Mouse (Mus musculus) yolk sac, embryonic 10.5 days (tissue): ENCODE measurements at regions not wholly inside any gene's neighbourhood (a gene's known extent, or its start where the extent isn't known, plus 50 kb on each side); places are given as distances from the start of the nearest gene placed in this dataset.

Source experiments
- DNase-seq: peaks from one replicate; pipeline ENCODE4 v3.0.0-alpha.2; 2017; ENCODE audit warnings: low spot score

DNA sequence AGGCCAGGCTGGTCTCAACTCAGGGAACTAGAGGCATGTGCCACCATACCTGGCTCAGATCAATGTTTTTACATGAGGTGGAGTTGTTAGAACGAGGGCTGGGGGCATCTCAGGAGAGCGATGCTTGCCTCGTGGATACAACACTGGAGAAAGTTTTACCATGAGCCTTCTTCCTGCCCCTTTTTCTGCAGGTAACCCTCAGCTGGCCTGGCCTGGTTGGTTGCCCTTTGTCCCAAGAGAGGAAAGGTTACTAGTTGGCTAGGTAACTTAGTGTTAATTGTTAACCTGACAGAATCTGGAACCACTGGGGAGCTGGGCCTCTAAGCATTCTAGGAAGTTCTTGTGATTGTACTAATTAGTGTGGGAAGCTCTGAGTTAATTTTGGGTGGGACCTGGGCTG, 81.0 kb upstream of the Sertad2 start:
- DNase-seq = peak; percentile 87

DNA sequence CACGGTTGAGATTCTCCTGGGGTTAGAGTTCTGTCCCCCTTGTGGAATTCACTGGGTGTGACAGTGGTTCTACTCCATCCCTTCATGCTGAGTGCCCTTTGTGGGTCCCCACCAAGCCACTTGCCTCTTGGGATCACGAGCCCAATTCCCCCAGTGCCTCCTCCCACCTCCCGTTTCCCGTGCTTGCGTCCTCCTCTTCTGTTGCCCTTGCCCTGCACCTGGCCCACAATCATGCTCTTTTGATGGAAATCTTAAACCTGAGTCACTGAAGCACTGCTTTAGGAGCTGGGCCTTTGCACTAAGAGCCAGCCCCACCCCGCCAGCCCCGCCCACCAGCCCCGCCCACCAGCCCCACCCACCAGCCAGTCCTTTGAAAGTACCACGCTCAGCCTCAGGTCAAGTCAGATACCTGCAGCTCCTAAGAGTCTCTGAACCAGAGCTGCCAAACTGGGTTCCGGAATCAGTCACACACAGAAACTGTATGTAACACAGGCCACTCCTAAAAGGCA, 79.8 kb upstream of the Sertad2 start:
- peak; percentile 67 for DNase-seq

DNA sequence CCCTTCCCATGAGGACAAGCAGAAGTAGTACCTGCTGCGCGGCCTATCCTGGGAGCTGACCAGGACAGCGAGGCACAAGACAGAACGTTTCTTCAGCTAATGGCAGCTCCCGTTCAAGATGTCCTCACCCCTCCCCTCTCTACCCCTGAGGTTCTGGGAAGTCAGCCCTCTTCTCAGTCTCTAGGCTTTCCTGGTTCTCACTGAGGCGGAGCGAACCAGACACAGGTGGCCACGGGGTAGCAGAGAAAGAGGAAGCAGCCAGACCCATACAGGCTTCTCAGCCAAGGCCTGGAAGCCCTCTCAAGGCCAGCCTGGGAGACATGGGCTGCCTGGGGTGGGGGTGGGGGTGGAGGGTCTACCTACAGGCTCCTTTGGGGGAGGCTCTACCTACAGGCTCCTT, 78.5 kb upstream of the Sertad2 start:
- no peak for DNase-seq

DNA sequence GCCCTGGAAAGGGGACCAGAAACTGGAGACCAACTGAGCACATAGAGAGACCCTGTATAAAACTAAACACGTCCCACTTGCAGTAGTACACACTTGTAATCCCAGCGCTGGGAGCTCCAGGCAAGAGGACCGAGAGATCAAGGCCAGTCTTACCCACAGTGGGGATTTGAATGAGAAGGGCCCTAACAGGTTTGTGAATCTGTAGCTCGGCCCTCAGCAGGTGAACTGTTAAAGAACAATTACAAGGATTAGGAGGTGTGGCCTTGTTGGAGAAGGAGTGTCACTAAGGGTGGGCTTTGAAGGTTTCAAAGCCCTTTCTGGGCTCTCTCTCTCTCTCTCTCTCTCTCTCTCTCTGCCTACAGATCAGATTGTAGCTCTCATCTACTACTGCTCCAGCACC, 76.5 kb upstream of the Sertad2 start:
- DNase-seq = no peak

DNA sequence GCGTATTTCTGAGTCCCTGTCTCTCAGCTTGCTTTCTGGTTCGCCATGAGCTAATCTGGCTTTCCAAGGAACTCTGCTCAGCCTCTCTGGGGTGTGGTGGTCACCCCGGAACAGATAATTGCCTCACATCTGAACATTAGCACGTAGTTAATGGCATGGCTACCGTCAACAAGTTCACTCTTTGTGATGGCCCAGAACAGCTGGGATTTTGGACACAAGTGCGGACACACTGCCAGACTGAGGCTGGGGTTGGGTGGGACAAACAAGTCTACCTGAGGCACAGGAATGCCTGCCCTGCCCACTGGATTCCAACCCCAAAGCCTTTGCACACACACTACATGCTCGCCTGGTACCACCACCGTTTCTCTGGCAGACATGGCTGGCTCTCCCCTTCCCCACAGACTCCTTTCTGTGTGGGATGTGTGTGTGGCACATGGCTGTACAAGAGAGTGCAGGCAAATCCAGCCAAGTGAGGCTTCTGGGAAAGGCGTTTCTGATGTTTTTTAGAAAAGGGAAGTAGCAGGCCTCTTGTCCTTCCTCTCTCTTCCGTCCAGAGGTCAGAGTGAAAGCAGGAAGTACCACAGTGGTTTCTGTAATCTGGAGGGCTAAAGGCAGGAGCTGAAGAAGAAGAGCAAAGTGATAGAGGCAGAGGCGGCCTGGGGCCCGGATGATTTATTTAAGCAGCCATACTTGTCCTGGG, 74.6 kb upstream of the Sertad2 start:
- DNase-seq = no peak

DNA sequence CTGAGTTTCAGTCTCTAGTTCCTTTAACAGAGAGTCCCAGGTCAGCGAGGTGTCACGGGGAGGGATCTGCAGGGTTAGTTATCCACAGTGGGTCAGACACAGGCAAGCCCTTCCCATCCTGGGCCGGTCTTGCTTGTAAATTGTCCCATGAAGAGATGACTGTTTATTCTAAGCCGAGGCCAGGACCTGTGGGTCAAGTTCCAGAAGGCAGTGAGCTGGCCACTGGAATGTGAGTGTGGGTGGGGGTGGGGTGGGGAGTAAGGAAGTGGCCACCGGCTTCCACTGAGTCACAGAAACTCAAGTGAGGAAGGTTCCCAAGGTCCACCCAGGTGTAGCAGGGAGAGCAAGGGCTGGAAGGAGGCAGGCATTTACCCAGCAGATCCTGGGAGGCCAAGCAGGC, 73.7 kb upstream of the Sertad2 start:
- peak; percentile 81 for DNase-seq

DNA sequence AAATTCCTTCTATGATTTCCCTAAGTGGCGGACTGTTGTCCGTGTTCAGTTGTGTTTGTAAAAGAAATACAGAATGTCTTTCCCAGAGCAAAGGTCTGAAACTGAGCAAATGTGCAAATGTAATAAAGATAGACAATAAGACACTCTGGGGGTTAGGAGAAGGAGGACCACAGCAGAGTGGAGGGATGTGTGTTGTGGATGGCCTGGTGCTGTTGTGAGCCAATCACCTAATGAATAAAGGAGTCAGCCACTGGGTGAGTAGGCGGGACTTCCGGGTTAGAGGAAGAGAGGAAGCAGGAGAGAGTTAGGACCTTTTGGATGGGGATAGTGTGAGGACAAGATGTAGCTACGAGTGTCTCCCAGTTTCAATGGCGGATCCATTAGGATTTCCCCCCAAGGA, 72.7 kb upstream of the Sertad2 start:
- DNase-seq = no peak

DNA sequence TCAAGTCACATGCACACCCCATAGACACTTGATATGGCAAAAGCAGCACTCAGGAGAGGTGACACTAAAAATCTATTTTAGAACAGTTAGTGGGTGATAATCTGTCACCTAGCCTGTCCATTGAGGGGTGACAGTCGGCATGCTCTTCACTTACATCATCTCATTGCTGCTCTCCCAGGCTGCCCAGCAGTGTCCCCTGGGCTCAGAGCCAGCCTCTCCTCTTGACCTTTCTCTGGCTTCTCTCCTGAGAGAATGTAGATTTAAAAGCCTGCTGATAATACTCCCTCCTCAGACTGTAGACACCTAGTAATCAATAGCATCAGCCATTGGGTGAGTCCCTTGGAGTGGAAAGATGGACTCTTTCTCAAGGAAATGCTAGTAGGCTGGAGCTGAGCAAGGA, 70.7 kb upstream of the Sertad2 start:
- no peak for DNase-seq

DNA sequence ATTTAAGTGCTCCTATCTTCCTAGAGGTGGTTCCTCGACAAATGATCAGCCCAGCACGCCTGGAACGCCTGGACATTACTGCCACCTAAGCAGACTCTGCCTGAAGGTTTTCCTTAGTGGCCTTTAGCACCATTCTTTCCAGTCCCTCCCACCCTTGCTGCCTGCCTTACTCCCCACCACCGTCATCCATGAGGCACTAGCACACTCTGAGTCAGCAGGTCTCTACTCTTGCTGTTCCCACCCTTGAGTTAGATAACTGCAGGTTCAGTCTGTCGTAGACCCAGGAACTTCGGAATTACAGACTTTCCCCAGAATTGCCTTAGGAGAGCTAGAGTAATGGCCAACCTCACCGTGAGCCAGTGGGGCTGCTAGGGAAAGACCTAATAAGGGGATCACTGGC, 67.4 kb upstream of the Sertad2 start:
- peak; percentile 88 for DNase-seq

DNA sequence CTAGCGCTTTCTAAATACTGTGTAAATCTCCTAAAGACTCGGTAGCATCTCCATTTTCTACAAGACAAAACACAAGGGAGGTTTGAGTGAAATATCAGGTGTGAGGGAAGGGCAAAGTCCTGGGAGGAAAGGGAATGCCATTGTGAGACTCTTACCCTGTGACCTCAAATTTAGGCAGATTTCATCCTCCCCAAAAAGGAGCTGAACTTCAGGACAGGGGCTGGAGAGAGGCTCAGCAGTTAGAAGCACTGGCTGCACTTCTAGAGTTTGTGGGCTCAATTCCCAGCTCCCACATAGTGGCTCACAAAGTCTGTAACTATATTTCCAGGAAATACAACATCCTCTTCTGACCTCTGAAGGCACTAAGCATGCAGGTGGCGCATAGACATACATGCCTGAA, 66.6 kb upstream of the Sertad2 start:
- DNase-seq = no peak

DNA sequence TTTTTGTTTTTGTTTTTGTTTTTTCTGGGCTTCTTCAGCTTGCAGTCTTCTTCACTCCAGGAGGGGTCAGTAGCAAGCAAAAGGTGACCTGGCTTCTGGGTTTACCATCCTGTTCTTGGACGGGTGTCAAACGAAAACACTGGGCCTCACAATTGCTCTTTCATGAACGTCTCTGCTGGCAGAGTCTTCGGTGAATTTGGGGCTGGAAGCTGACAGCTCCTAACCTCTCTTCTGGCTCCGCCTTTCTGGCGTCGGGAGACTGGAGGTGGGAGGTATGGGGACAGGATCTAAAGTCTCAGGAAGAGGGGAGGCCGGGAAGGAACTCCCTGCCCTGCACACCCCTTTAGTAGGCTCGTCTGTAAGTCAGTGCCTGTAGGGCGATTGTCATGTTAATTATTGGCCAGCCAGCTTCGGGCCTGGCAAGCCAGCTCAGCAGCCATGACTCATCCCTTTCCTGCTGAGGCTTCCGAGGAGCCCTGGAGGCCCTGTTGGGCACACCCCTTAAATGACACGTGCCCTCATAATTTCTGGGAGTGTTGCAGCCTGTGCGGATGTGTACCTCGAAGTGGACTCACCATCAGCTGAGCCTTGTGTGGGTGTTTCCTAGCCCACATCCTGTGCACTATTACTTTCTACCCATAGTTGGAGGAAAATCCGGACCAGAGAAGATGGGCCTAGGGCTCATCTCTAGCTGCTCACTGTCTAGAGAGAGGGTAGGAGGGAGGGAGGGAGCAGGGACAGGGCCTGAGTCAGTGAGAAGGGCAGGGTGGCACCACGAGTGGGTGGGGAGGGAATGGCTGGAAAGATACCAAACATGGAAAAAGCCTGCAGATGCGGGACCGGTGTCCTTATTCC, 65.6 kb upstream of the Sertad2 start:
- DNase-seq = peak; percentile 85

DNA sequence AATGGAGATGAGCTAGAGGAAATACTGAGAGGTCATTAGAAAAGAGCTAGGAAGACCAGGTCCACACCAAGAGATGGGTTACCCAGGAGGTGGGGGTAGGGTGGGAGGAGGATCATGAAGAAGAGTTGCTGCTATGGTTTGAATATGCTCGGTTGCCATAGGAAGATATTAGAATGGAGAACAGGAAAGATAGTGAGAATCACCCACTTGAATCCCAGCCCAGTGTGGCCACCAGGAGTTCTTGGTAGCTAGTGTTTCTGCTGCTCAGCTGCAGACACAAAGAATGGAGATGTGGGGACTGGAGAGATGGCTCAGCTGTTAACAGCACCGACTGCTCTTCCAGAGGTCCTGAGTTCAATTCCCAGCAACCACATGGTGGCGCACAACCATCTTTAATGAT, 62.4 kb upstream of the Sertad2 start:
- no peak for DNase-seq

DNA sequence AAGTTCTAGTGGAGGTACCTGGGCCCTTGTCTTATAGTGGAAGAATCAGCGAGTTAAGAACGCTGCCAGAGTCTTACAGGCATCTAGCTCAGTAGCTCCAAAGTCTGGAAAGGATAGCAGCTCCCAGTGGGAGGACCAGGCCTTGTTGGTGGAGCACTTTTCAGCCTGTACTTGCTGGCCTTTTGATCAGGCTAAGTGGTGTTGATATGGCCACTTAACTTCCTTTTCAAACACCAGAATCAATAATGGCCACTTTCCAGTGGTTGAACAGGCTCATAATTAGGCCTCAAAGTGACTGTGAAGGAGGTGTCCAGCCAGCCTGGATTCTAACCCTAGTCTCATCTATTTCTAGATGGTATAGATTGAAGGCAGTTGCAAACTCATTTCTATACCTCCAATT, 57.7 kb upstream of the Sertad2 start:
- DNase-seq = no peak
